Mouse (Mus musculus) testis, adult 2 months (tissue): ENCODE data around the gene Aatk. TPM values are rescaled to one million over a fixed set of nuclear protein-coding genes. Genes with fewer than 3 reads are reported as not detected.

Experiments
- H3K27ac ChIP-seq: fragments of 200-500 bp; 2 replicates; pipeline ENCODE4 v1.5.1; 2012; ENCODE audit warnings: low read depth, low read length; ENCODE audit not compliant: control insufficient read depth, insufficient read depth
- H3K27me3 ChIP-seq: fragments of 200-500 bp; 2 replicates; pipeline ENCODE4 v1.6.1; 2012; ENCODE audit warnings: mild to moderate bottlenecking, low read length, moderate library complexity; ENCODE audit not compliant: control insufficient read depth, insufficient read depth
- H3K36me3 ChIP-seq: fragments of 200-500 bp; 2 replicates; pipeline ENCODE4 v1.6.1; 2012; ENCODE audit warnings: mild to moderate bottlenecking, low read length; ENCODE audit not compliant: control insufficient read depth, insufficient read depth
- H3K4me1 ChIP-seq: fragments of 200-500 bp; 2 replicates; pipeline ENCODE4 v1.6.1; 2012; ENCODE audit warnings: low read length; ENCODE audit not compliant: control insufficient read depth, insufficient read depth
- H3K4me3 ChIP-seq: fragments of 200-500 bp; 2 replicates; pipeline ENCODE4 v1.5.1; 2012; ENCODE audit warnings: low read depth, mild to moderate bottlenecking, low read length, moderate library complexity, mixed read lengths; ENCODE audit not compliant: control insufficient read depth
- CTCF ChIP-seq: fragments of 200-500 bp; IDR thresholded peaks from 2 replicates; pipeline ENCODE4 v1.5.1; 2012; ENCODE audit warnings: low read depth, mild to moderate bottlenecking, inconsistent platforms, low read length, moderate library complexity; ENCODE audit not compliant: control insufficient read depth, insufficient read depth, insufficient replicate concordance
- POLR2A ChIP-seq: fragments of 200-500 bp; IDR thresholded peaks from 2 replicates; pipeline ENCODE4 v1.6.1; 2012; ENCODE audit warnings: low read depth, mild to moderate bottlenecking, inconsistent platforms, low read length, moderate library complexity; ENCODE audit not compliant: control insufficient read depth
- polyA plus RNA-seq: library from polyadenylated mRNA; depleted of rRNA; stranded (reverse); fragments of >200 nt; gene quantifications from 2 replicates; pipeline ENCODE4 v1.2.3, GENCODE M21; 2012

The Aatk gene
- polyA plus RNA-seq, 1 experiment = 0.84 TPM

DNA sequence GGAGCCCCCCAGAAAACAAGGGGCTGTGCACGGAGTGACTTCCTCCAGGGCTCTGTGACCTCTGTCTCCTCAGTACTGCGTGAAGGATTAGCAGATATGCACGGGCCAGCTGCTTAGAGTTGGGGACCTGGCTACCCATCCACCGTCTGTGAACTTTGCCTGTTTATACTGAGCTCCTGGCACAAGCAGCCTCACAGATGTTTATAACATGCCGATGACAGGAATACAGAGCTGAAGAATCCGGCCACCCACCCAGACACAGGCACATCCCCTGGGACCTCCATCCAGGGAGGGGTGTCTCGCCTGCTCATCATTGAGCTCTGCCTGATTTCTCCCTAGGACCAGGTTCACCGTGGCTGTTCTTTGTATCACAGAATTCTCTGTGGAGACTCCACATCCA, 14.9 kb downstream of the Aatk start:
- H3K36me3 ChIP-seq = no peaks in the 10 kb centered on the region
- no peaks in the 10 kb centered on the region for H3K4me1 ChIP-seq
- H3K4me3 ChIP-seq = no peak overlapping the region
- H3K27ac ChIP-seq = no peak overlapping the region
- no peaks in the 10 kb centered on the region for H3K27me3 ChIP-seq
- no peak for TF ChIP-seq CTCF
- TF ChIP-seq POLR2A = no peak

DNA sequence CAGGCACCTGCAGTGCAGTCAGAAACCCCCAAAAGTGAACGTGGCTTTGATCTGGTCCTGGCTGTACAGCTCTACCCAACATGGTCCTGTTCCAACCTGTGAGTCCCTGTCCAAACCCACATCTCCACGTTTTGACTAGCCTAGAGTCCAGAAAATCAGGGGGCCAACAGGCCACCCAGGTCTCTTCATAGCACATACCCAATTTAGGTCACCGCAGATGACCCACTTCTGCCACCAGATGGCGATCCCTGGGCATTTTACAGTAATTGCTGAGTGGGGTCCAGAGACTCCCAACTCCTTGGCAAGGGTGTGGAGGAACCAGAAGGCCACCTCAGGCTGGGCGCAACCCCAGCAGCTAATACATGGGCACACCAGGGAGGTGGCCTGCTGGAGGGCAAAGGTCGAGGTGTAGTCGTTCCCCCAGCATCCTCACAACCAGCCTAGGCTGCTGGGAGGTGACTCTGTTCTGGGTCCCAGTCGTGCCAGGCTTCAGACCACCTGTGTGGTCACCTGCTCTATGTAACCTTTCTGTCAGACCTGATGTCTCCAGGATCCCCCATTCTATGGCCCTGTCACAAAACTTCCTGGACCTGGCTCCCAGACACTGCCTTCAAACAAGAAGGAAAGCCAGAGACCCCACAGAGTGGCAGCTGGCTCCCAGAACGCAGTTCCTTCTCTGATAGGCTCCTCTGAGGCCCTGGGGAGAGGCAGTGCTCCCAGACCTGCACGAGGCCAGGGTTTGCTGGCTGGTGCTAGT, 16.6 kb downstream of the Aatk start:
- Histone ChIP-seq H3K4me3 (no peak overlapping the region), H3K4me1 (no peaks in the 10 kb centered on the region), H3K36me3 (no peaks in the 10 kb centered on the region), H3K27ac (no peak overlapping the region), H3K27me3 (no peaks in the 10 kb centered on the region)
- TF ChIP-seq POLR2A (no peak), CTCF (peak; percentile 44; the same call in 1 of the 2 replicates)

DNA sequence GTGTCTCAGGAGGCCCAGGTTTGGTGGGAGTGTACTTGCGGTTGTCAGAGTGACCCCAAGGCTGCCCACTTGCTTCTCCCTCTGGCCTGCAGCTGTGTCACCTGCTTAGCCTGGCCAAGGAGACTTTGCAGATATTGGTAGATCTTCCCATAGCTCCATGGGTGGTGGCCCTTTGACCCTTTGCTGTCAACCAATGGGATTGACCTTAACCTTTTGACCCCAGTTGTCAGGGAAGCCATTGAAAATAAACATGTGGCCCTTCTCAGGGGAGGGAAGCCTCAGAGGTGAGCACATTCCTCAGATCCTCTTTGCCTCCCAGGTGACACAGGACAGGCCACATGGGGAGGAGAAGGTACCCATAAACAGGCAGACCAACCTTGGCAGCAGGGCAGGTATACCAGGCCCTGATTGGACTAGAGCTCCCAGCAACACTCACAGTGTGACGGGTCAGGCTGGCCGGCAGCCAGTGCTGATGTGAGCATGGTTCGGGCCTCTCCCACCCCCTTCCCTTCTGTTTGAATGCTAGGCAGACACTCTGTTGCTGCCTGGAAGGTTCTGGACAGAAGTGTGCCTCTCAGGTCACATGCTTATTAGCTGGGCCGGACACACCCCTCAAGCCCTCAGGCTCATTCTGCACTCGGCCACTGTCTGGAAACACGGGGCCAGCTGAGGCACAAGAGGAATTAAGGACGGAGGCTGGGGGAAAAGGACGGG, 17.4 kb downstream of the Aatk start:
- Histone ChIP-seq H3K4me3 (no peak overlapping the region), H3K36me3 (no peaks in the 10 kb centered on the region), H3K4me1 (no peaks in the 10 kb centered on the region), H3K27me3 (no peaks in the 10 kb centered on the region), H3K27ac (no peak overlapping the region)
- TF ChIP-seq CTCF = no peak
- no peak for TF ChIP-seq POLR2A

GRCm38 (mm10) chr11:120028319-120029092, 18.5 kb downstream of the Aatk start:
- Histone ChIP-seq H3K27ac (no peak overlapping the region), H3K4me1 (no peaks in the 10 kb centered on the region), H3K4me3 (no peak overlapping the region), H3K36me3 (no peaks in the 10 kb centered on the region), H3K27me3 (no peaks in the 10 kb centered on the region)
- TF ChIP-seq CTCF (no peak), POLR2A (no peak)

DNA sequence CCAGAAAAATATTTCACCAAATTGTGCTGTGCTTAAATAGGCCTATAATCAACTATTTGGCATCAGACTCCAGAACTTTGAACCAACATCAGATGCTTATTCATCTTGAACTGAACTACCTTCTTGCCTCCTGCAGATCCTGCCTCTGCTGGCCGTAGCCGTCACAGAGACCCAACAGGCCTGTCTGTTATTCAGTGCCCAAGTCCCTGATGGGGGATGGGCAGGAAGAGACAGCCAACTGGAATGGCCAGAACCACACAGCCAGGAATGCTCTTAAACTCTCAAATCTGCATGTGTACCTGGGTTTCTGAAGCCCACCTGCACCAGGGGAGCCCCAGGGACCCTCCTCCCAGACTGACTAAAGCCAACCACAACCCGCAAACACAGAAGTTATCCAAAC, 20.0 kb downstream of the Aatk start:
- no peak for TF ChIP-seq POLR2A
- no peak for TF ChIP-seq CTCF
- no peaks in the 10 kb centered on the region for H3K4me1 ChIP-seq

DNA sequence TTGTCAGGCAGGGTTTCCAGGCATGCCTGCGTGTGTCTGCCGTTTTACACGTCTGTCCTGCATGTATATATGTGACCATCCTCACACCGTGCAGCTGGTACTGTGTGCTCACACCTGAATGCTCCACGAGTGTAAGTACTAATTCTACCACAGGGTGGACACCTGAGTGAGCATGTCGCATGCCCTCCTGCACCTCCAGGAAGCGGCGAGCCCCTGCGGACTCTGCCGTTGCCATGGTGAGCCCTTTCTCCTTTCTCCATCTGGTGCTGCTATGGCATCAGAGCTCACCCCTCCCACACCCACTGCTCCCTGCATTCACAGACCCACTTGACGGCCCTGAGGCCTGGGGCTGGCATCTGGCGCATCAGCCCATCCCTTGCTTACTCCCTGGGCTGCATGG, 24.1 kb downstream of the Aatk start:
- no peak for TF ChIP-seq CTCF
- no peak for TF ChIP-seq POLR2A
- H3K36me3 ChIP-seq = no peaks in the 10 kb centered on the region
- H3K27me3 ChIP-seq = no peaks in the 10 kb centered on the region
- H3K4me3 ChIP-seq = no peak overlapping the region
- no peak overlapping the region for H3K27ac ChIP-seq
- no peaks in the 10 kb centered on the region for H3K4me1 ChIP-seq

More for the DNA sequence above, 20.0 kb downstream of the Aatk start:
- H3K36me3 ChIP-seq = no peaks in the 10 kb centered on the region
- no peaks in the 10 kb centered on the region for H3K27me3 ChIP-seq
- no peak overlapping the region for H3K27ac ChIP-seq
- no peak overlapping the region for H3K4me3 ChIP-seq

- no peak overlapping the region for H3K27ac ChIP-seq
- no peaks in the 10 kb centered on the region for H3K4me1 ChIP-seq
- no peak for TF ChIP-seq CTCF
- no peak for TF ChIP-seq POLR2A
- H3K36me3 ChIP-seq = no peaks in the 10 kb centered on the region
- H3K4me3 ChIP-seq = no peak overlapping the region
- no peaks in the 10 kb centered on the region for H3K27me3 ChIP-seq
Observed at GRCm38 (mm10) chr11:120022216-120022615, 24.8 kb downstream of the Aatk start.
